Mouse (Mus musculus) embryonic facial prominence, embryonic 15.5 days (tissue): ENCODE results near the gene Myof. TPM values are rescaled to one million over a fixed set of nuclear protein-coding genes. Genes with fewer than 3 reads are reported as not detected.

Source experiments
- ATAC-seq: fragments of 200-750 bp; cut with Nextera tagmentation; 2 replicates; pipeline ENCODE4 v1.8.0; 2017; ENCODE audit warnings: low read depth, moderate TSS enrichment; ENCODE audit not compliant: insufficient number of reproducible peaks, low FRiP score, low TSS enrichment
- H3K27ac ChIP-seq: fragments of 300-500 bp; sonication (generic); replicated peaks from 2 replicates; pipeline ENCODE4 v1.5.1; 2015; ENCODE audit warnings: mild to moderate bottlenecking, inconsistent platforms
- H3K27me3 ChIP-seq: fragments of 300-500 bp; sonication (generic); 2 replicates; pipeline ENCODE4 v1.6.1; 2015; ENCODE audit warnings: inconsistent platforms
- H3K36me3 ChIP-seq: fragments of 300-500 bp; sonication (generic); 2 replicates; pipeline ENCODE4 v1.6.1; 2015; ENCODE audit warnings: mild to moderate bottlenecking, inconsistent platforms
- H3K4me1 ChIP-seq: fragments of 300-500 bp; sonication (generic); 2 replicates; pipeline ENCODE4 v1.6.1; 2015; ENCODE audit warnings: inconsistent platforms
- H3K4me2 ChIP-seq: fragments of 300-500 bp; sonication (generic); replicated peaks from 2 replicates; pipeline ENCODE4 v1.6.1; 2015; ENCODE audit warnings: mild to moderate bottlenecking, inconsistent platforms
- H3K4me3 ChIP-seq: fragments of 300-500 bp; sonication (generic); replicated peaks from 2 replicates; pipeline ENCODE4 v1.5.1; 2015; ENCODE audit warnings: mild to moderate bottlenecking, inconsistent platforms
- H3K9ac ChIP-seq: fragments of 300-500 bp; sonication (generic); 2 replicates; pipeline ENCODE4 v1.6.1; 2015; ENCODE audit warnings: inconsistent platforms
- H3K9me3 ChIP-seq: fragments of 300-500 bp; sonication (generic); replicated peaks from 2 replicates; pipeline ENCODE4 v1.6.1; 2016; ENCODE audit warnings: inconsistent platforms
- WGBS: fragments of 180-500 bp; shearing (Covaris S2); methylation state at CpG from one replicate; pipeline ENCODE4 v1.1.7; 2015; 5-methylcytosine and 5-hydroxymethylcytosine counted together
- polyA plus RNA-seq: library from polyadenylated mRNA; unstranded; fragments of >200 nt; fragmentation: Nextera tagmentation; extraction: Ambion mirVana; gene quantifications from 2 replicates; pipeline ENCODE4 v1.2.1, GENCODE M21; 2015

Myof gene
- 16.2 and 17.4 TPM in 2 replicates for polyA plus RNA-seq

DNA sequence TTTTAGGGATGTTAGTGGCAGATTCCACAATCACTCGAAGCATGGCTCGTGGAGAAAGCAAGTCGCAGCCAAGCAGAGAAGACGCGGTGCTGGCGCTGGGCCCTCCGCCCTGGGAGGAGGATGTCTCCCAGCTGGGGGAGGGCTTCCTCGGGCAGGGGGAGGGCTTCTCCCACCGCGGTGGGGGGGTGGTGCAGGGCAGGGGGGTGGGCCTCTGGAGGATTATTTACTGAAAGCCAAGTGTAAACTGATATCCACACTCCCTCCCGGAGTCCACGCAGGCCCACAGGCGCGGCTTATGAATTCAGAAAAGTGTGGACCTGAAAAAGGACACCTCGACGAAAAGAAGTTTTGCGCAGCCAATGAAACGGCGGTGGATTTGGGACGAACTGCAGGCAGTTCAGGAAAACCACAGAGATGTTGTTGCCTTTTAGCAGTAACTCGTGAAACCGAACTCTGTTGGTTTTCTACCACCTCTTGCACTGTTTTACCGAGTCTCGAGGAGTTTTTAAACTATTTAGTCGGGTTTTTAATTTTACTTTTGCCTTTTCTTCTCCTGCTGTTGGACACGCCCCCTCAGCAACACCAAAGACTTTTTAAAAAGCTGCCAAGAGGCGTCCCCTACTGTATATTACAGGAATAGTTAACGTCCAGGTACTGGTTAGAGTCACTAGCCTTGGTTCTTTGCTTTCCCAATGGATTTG lies at the start of gene Myof:
Gene Myof (minus strand): TSS at position 297 of the 701 bp plus-strand sequence.
- ATAC-seq = peak; percentile 83
- peak within 1 kb of the TSS; percentile 53 for H3K4me3 ChIP-seq
- peak within 1 kb of the TSS; percentile 73 for H3K4me2 ChIP-seq
- H3K9ac ChIP-seq = peak within 1 kb of the TSS; percentile 37
- under 1% methylated on average over 28 of the region's 28 CpGs for WGBS
- H3K27ac ChIP-seq = peak within 1 kb of the TSS; percentile 86
- H3K36me3 ChIP-seq = no peaks in the 10 kb centered on the region
- H3K9me3 ChIP-seq = no peaks in the 10 kb centered on the region
- no peaks in the 10 kb centered on the region for H3K27me3 ChIP-seq
- H3K4me1 ChIP-seq = peaks cover 12% of the 10 kb centered on the region

DNA sequence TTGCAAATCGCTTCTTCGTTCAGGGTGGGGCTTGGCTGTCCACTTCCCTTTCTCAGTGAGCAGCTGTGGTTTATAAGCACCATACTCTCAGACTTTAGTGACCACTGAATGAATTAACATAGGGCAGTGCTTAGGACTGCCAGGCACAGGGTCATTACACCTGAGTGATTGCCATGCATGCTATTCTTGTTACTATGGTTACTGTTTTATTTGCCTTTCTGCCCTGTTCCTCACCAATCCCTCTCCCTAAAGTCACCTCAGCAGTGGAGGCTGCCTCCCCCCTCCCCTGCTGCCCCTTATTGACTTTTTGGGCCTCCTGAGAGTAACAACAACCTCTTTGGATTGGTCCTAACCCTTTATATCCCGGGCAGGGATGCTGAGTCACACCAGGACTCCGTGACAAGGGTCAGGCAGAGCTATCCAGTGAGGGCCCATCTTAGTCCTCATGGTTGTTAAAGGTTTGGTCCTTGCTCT lies 48.2 kb upstream of the Myof start:
- peaks cover 19% of the 10 kb centered on the region for H3K27me3 ChIP-seq
- no peak overlapping the region for H3K4me3 ChIP-seq
- H3K4me2 ChIP-seq = no peak overlapping the region
- no peak overlapping the region for H3K9ac ChIP-seq
- H3K27ac ChIP-seq = no peak overlapping the region
- no peaks in the 10 kb centered on the region for H3K36me3 ChIP-seq
- no peaks in the 10 kb centered on the region for H3K4me1 ChIP-seq
- H3K9me3 ChIP-seq = no peaks in the 10 kb centered on the region
- no peak for ATAC-seq
- WGBS = 65% methylated on average over 4 of the region's 4 CpGs

DNA sequence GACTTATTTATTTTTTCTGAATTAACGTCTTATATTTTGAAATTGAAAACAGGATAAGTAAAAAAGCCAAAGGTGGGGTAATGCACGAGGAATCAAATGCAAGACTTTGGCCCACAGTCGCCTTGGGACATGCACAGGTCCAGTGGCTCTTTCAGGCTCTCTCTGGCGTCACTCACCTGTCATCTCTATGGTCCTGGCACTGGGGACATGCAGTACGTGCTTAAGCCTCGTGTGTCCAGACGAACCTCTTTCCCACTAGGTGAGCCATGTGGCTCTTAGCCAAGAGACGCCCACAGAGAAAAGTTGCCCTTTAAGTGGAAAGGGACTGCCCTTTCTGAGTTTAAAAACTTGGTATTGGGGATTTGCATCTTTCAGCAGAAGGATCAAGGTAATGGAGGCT lies 46.0 kb upstream of the Myof start:
- Histone ChIP-seq H3K36me3 (no peaks in the 10 kb centered on the region), H3K4me3 (no peak overlapping the region), H3K27me3 (0 out of 2 replicates have a peak, but pooled peaks cover 5% of the 10 kb centered on the region), H3K27ac (no peak overlapping the region), H3K9me3 (no peaks in the 10 kb centered on the region), H3K9ac (no peak overlapping the region), H3K4me2 (no peak overlapping the region), H3K4me1 (no peaks in the 10 kb centered on the region)
- 69% methylated on average over 8 of the region's 8 CpGs for WGBS
- no peak for ATAC-seq

DNA sequence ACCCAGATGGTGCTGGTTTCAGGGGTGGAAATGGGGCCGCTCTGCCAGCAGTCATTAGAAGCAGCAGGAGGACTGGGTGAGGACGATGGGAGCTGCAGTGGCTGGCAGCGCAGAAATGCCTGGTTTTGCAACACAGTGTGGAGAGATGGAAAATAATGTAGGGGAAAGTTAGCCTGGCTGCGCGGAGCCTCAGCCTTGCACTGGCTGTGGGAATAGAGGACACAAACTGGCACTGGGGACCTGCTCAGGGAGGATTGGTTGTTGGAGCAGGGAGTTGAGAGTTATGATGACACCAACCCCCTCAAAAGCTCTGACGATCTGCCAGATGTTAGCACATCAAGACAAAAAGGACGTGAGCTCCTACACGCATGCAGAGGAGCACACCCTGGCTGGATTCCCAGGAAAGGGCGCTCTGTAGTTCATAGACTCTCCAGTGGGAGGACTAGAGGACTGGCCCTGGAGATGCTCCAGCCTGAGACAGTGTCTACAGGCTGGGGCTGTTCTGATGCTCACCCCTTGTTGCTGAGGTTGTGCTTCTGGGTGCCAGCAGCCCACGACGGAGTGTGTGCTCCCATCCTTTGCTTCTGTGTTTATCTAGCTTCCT lies 43.7 kb upstream of the Myof start:
- H3K4me2 ChIP-seq = no peak overlapping the region
- H3K9me3 ChIP-seq = no peaks in the 10 kb centered on the region
- H3K4me1 ChIP-seq = no peaks in the 10 kb centered on the region
- no peaks in the 10 kb centered on the region for H3K36me3 ChIP-seq
- WGBS = 48% methylated on average over 11 of the region's 11 CpGs
- H3K27me3 ChIP-seq = no peaks in the 10 kb centered on the region
- H3K9ac ChIP-seq = no peak overlapping the region
- H3K27ac ChIP-seq = no peak overlapping the region
- ATAC-seq = peak; percentile 76; the same call in 1 of the 2 replicates
- H3K4me3 ChIP-seq = no peak overlapping the region

DNA sequence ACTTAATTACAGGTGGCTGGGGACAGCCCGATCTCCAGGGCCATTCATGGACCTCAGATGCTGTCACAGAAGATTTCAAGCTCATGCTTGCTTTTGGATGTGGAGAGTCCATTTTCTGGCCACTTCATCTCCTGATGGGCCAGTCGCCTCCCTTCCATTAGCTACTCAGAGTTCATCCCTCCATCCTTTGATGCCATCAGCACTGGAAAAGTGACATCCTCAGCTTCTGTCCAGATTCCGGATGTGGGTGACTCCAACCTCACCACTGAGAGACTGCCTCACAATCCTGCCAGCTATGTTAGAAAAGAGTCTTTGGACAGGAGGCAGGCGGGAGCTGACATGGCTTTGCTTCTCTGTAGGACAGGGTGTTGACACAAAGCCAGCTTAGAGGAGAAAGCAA lies 42.5 kb upstream of the Myof start:
- no peak overlapping the region for H3K4me2 ChIP-seq

DNA sequence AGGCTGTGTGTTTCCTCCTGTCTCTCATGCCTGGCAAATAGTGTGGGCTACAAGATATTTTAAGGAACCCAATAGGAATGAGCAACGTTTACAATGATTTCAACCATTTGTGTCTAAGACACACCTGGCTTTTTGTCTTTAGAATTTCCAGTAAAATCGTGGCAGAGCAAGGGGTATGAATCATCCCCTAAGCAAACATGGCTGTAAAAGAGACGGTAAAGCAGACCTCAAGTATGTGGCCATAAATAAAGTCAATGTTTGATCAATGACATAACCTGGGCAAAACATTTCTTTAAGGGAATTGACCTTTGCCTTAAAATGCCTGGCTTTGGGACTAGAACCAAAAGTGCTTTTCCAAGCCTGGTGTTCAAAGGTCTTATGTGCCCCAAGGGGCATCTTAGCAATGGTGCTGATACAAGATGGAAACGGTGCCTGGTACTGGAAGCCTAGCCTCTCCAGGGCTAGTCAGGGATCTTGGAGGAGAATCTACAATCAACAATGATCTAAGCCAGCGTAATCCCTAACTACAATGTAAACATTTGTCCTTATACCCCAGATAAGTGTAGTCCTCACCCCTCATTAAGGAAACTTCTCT lies 39.7 kb upstream of the Myof start:
- H3K4me3 ChIP-seq = no peak overlapping the region
- no peak overlapping the region for H3K4me2 ChIP-seq
- H3K9ac ChIP-seq = no peak overlapping the region
- H3K27ac ChIP-seq = no peak overlapping the region
- ATAC-seq = no peak
- H3K9me3 ChIP-seq = no peaks in the 10 kb centered on the region
- H3K27me3 ChIP-seq = no peaks in the 10 kb centered on the region
- H3K36me3 ChIP-seq = no peaks in the 10 kb centered on the region
- WGBS = 59% methylated on average over 5 of the region's 5 CpGs
- no peaks in the 10 kb centered on the region for H3K4me1 ChIP-seq

More for the DNA sequence above, 42.5 kb upstream of the Myof start:
- Histone ChIP-seq H3K9ac (no peak overlapping the region), H3K36me3 (no peaks in the 10 kb centered on the region), H3K4me3 (no peak overlapping the region), H3K4me1 (no peaks in the 10 kb centered on the region), H3K27ac (no peak overlapping the region), H3K9me3 (no peaks in the 10 kb centered on the region), H3K27me3 (no peaks in the 10 kb centered on the region)
- ATAC-seq = no peak
- WGBS = 85% methylated on average over 4 of the region's 4 CpGs

DNA sequence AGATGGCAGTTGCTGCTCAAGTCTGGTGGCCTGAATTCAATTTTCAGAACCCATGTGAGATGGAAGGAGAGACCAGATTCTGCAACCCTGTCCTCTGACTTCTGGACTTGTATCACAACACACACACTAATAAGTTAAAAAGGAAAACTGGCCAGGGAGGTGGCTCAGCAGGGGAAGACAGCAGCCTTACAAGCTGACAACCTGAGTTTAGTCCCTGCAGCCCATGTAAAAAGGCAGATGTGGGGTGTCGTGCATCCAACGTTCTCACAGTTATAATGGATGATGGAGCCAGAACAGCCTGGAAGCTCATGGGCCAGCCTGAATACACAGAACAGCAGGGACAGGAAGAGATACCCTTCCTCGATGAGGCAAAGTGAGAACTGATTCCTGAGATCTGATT lies 38.0 kb upstream of the Myof start:
- H3K9ac ChIP-seq = no peak overlapping the region
- H3K4me1 ChIP-seq = no peaks in the 10 kb centered on the region
- no peak for ATAC-seq
- H3K4me3 ChIP-seq = no peak overlapping the region
- no peaks in the 10 kb centered on the region for H3K36me3 ChIP-seq
- no peak overlapping the region for H3K4me2 ChIP-seq
- WGBS = 67% methylated on average over 3 of the region's 3 CpGs
- H3K27ac ChIP-seq = no peak overlapping the region
- no peaks in the 10 kb centered on the region for H3K27me3 ChIP-seq
- H3K9me3 ChIP-seq = no peaks in the 10 kb centered on the region

DNA sequence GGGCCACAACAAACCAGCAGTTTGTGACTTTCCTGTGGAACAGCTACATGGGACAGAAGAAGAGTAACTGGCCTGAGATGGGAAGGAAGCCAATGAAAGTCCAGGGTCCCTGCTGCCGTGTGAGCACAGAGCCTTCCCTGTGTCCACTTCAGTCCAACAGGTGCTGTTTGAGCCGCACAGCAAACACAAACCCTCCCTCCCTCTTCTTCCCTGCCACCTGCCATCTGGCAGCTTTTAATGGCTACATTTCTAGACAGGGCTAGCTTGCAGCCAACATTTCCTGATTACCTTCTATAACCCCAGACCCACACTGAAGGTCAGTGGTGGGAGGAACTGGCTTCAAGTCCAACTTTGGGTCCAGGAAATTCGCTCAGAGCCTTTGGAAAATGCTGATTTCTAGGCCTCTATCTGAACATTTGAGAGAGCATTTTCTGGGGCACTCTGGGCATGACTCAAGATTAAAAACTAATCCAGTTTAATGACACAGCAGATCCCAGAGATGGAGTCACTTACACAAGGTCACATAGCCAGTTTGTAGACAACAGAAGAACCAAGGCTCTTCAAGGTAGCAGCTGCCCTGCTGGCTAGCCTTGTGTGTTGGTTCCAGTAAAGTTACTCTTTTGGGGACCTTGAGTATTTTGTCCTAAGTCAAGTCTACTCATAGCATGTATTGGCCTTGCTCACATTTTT lies 34.6 kb upstream of the Myof start:
- 68% methylated on average over 3 of the region's 3 CpGs for WGBS
- no peak overlapping the region for H3K4me2 ChIP-seq
- no peaks in the 10 kb centered on the region for H3K27me3 ChIP-seq
- H3K4me3 ChIP-seq = no peak overlapping the region
- H3K4me1 ChIP-seq = no peaks in the 10 kb centered on the region
- H3K27ac ChIP-seq = no peak overlapping the region
- H3K9ac ChIP-seq = no peak overlapping the region
- H3K36me3 ChIP-seq = peaks cover 9% of the 10 kb centered on the region; the same call in 1 of the 2 replicates
- no peak for ATAC-seq
- H3K9me3 ChIP-seq = no peaks in the 10 kb centered on the region

DNA sequence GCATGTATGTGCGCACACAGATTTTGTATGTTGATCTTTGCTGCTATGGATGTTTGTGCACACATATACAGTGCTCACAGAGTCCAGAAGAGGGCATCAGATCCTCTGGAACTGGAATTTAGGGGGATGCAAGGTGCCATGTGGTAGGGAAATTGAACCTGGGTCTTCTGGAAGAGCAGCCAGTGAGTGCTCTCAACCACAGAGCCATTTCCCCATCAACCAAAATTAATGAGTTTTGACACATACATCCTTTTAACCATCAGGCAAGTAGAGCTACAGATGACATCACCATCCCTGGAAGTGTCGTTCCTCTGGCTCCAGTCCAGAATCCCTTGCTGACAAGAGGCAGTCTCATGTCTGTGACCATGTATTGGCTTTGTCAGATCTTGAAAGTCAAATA lies 32.9 kb upstream of the Myof start:
- WGBS = 63% methylated on average over 2 of the region's 2 CpGs
- no peak overlapping the region for H3K27ac ChIP-seq

DNA sequence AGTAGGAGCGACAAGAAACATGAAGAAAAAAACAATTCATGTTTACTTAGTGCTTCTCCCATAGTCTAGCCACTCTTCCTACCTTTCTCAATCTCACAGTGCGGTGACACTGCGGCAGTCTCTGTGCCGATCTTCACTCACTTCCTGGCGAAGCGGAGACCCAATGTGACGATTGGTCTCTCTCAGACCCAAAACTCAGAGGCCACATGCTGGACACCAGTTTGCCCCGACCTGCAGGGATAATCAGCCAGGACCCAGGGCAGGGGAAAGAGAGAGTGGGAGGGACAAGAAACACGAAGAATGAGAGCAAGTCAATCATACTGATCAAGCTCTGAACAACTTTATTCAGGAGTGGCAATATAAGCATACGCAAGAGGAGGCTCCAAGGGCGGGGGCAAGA lies 31.7 kb upstream of the Myof start:
- no peak for ATAC-seq
- 84% methylated on average over 11 of the region's 11 CpGs for WGBS
- Histone ChIP-seq H3K9me3 (no peaks in the 10 kb centered on the region), H3K4me2 (no peak overlapping the region), H3K36me3 (peaks cover 31% of the 10 kb centered on the region), H3K27me3 (no peaks in the 10 kb centered on the region), H3K9ac (no peak overlapping the region), H3K4me1 (no peaks in the 10 kb centered on the region), H3K4me3 (no peak overlapping the region), H3K27ac (no peak overlapping the region)

More for the DNA sequence above, 32.9 kb upstream of the Myof start:
- no peak overlapping the region for H3K4me2 ChIP-seq
- no peaks in the 10 kb centered on the region for H3K4me1 ChIP-seq
- H3K9ac ChIP-seq = no peak overlapping the region
- no peaks in the 10 kb centered on the region for H3K9me3 ChIP-seq
- H3K36me3 ChIP-seq = peaks cover 20% of the 10 kb centered on the region
- H3K27me3 ChIP-seq = no peaks in the 10 kb centered on the region
- H3K4me3 ChIP-seq = no peak overlapping the region
- ATAC-seq = no peak

DNA sequence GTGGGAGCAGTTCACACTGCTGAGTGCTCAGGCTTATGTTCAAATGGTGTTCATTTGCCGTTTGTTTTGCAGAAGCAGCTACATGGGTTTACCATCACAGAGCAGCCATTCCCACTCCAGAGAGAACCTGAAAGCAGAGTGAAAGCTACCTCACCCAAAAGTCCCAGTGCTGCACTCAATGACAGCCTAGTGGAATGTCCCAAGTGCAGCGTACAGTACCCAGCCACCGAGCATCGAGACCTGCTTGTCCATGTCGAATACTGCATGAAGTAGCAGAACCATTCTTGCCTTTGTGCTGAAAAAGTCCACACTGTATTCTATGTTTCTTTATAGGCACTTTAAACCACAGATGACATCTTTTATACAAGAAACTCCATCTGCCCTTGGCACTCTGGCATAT lies 29.8 kb upstream of the Myof start:
- 90% methylated on average over 5 of the region's 5 CpGs for WGBS
- Histone ChIP-seq H3K4me3 (no peak overlapping the region), H3K4me2 (no peak overlapping the region), H3K36me3 (peaks cover 38% of the 10 kb centered on the region), H3K27me3 (no peaks in the 10 kb centered on the region), H3K4me1 (no peaks in the 10 kb centered on the region), H3K9ac (no peak overlapping the region), H3K27ac (no peak overlapping the region), H3K9me3 (no peaks in the 10 kb centered on the region)
- ATAC-seq = no peak
